Mouse (Mus musculus): ENCODE measurements at regions not wholly inside any gene's neighbourhood (a gene's known extent, or its start where the extent isn't known, plus 50 kb on each side); places are given as distances from the start of the nearest gene placed in this dataset.
A peak's percentile ranks its signal among the peaks of the same experiment; 100 is the strongest.

DNA sequence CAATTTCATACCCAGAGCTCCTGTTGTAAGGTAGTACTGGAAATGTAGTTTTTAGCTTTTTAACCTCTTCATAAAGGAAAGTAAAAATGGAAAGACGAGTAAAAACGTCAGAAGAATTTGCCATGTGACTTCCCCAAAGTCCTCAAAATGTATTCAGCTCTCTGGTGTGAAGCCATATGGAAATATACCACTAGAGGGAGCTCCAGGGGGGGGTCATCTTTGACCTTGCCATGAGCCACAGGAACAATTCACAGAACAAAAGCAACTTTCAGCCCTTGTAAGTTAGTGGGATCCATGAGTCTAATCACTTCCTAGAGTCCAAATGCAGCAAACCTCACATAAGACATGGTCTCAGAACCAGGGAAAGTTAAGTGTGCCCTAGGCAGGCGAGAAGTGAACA lies 354.1 kb upstream of the Jmjd1c start:
- no peaks in the 10 kb centered on the region for H3K36me3 ChIP-seq (ENCODE audit: control insufficient read depth, insufficient read depth, low read length)
- no peak overlapping the region for H3K9ac ChIP-seq (ENCODE audit: low read length)
- H3K4me2 ChIP-seq (ENCODE audit: low read depth, severe bottlenecking), result no peak overlapping the region
- no peaks in the 10 kb centered on the region for H3K4me1 ChIP-seq (ENCODE audit: control insufficient read depth, insufficient read depth, low read length)
- H3K27me3 ChIP-seq (ENCODE audit: control insufficient read depth, insufficient read depth, low read length), result no peaks in the 10 kb centered on the region
- WGBS, result 64% methylated on average over 3 of the region's 3 CpGs
- DNase-seq (ENCODE audit: low spot score) (peak; percentile 41), ATAC-seq (ENCODE audit: insufficient number of reproducible peaks, low FRiP score, low TSS enrichment, low read depth) (no peak)
- H3K4me3 ChIP-seq (ENCODE audit: low read depth, low read length), result no peak overlapping the region
- H3K27ac ChIP-seq (replicated peaks; ENCODE audit: low read depth, low read length), result no peak overlapping the region
- no peaks in the 10 kb centered on the region for H3K9me3 ChIP-seq (ENCODE audit: control insufficient read depth, low read length)

DNA sequence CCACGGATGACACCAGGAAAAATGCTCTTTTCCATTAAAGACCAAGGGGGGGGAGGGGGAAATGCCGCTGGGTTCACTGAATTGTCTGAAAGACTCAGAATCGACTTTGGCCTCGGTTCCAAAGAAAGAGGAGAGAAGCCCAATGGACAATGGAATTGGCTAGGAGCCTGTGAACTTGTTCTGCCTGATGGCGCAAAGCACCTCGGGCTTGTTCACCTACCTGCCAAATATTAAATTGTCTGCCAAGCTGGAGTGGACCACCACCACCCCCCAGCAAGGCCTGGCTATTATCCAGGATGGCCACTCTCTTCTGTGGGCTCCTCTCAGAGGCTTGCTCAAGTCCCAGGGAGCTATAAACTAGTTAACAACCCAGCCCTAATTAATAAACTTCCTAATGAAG lies 352.7 kb upstream of the Jmjd1c start:
- ATAC-seq (ENCODE audit: insufficient number of reproducible peaks, low FRiP score, low TSS enrichment, low read depth), result no peak

DNA sequence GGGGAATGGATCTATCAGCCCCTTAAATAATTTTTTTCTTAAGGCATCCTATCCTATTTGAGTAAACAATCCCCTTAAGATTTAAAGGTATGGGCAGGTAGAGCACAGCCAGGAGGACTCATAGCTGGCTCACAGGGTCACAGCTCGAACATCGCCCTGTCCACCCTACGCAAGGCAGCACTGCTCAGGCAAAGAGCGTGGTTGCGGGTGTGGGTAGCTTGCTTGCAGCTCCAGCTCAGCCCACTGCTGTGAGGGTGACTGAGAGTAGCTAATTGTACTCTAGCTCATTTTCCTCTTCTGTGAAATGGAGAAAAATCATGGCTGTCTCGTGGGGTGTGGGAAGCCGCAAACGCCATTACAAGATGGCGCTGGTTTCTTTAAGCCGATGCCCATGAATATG lies 350.1 kb upstream of the Jmjd1c start:
- Histone ChIP-seq H3K9me3 (ENCODE audit: control insufficient read depth, low read length) (no peaks in the 10 kb centered on the region), H3K4me1 (ENCODE audit: control insufficient read depth, insufficient read depth, low read length) (no peaks in the 10 kb centered on the region), H3K4me2 (ENCODE audit: low read depth, severe bottlenecking) (no peak overlapping the region), H3K27me3 (ENCODE audit: control insufficient read depth, insufficient read depth, low read length) (no peaks in the 10 kb centered on the region), H3K9ac (ENCODE audit: low read length) (no peak overlapping the region), H3K4me3 (ENCODE audit: low read depth, low read length) (no peak overlapping the region), H3K27ac (replicated peaks; ENCODE audit: low read depth, low read length) (no peak overlapping the region), H3K36me3 (ENCODE audit: control insufficient read depth, insufficient read depth, low read length) (no peaks in the 10 kb centered on the region)
- DNase-seq (ENCODE audit: low spot score) (no peak), ATAC-seq (ENCODE audit: insufficient number of reproducible peaks, low FRiP score, low TSS enrichment, low read depth) (no peak)
- 97% methylated on average over 10 of the region's 10 CpGs for WGBS

More for the DNA sequence above, 352.7 kb upstream of the Jmjd1c start:
- H3K27me3 ChIP-seq (ENCODE audit: control insufficient read depth, insufficient read depth, low read length), result no peaks in the 10 kb centered on the region
- H3K4me2 ChIP-seq (ENCODE audit: low read depth, severe bottlenecking), result no peak overlapping the region
- no peak overlapping the region for H3K9ac ChIP-seq (ENCODE audit: low read length)
- no peaks in the 10 kb centered on the region for H3K9me3 ChIP-seq (ENCODE audit: control insufficient read depth, low read length)
- no peak overlapping the region for H3K27ac ChIP-seq (replicated peaks; ENCODE audit: low read depth, low read length)
- no peak overlapping the region for H3K4me3 ChIP-seq (ENCODE audit: low read depth, low read length)
- 85% methylated on average over 6 of the region's 6 CpGs for WGBS
- H3K36me3 ChIP-seq (ENCODE audit: control insufficient read depth, insufficient read depth, low read length), result no peaks in the 10 kb centered on the region
- no peaks in the 10 kb centered on the region for H3K4me1 ChIP-seq (ENCODE audit: control insufficient read depth, insufficient read depth, low read length)
- DNase-seq (ENCODE audit: low spot score), result no peak

DNA sequence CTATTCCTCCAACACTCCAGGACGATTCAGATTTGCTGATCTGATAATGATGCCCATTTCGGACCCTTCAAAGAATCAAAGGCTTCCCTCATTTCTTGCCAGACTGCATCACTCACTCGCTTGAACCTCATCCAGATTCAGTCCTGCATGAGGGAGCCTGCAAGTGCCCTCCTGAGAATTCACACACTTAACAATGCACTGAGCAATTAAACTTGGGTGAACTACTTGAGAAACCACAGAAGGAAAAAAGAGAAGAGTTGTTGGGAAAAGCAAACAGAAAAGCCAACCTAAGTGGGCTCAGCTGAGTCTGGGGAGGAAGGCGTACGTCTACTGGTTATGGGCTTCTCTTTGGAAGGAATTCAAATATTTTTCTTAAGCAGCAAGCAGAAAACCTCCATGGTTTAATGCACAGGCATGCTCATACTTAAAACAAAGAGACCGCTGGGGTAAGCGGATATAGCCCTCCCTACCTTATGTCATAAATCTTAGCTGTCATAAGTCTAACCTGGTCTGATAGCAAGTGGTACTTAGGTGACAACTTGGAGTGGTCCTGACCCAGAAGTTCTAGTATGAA lies 343.6 kb upstream of the Jmjd1c start:
- Histone ChIP-seq H3K27ac (replicated peaks; ENCODE audit: low read depth, low read length) (no peak overlapping the region), H3K4me3 (ENCODE audit: low read depth, low read length) (no peak overlapping the region), H3K4me2 (ENCODE audit: low read depth, severe bottlenecking) (no peak overlapping the region), H3K36me3 (ENCODE audit: control insufficient read depth, insufficient read depth, low read length) (no peaks in the 10 kb centered on the region), H3K27me3 (ENCODE audit: control insufficient read depth, insufficient read depth, low read length) (no peaks in the 10 kb centered on the region), H3K9ac (ENCODE audit: low read length) (no peak overlapping the region), H3K9me3 (ENCODE audit: control insufficient read depth, low read length) (no peaks in the 10 kb centered on the region), H3K4me1 (ENCODE audit: control insufficient read depth, insufficient read depth, low read length) (no peaks in the 10 kb centered on the region)
- 92% methylated on average over 7 of the region's 7 CpGs for WGBS
- DNase-seq (ENCODE audit: low spot score) (no peak), ATAC-seq (ENCODE audit: insufficient number of reproducible peaks, low FRiP score, low TSS enrichment, low read depth) (no peak)

- Histone ChIP-seq H3K36me3 (ENCODE audit: control insufficient read depth, insufficient read depth, low read length) (no peaks in the 10 kb centered on the region), H3K4me1 (ENCODE audit: control insufficient read depth, insufficient read depth, low read length) (no peaks in the 10 kb centered on the region), H3K9me3 (ENCODE audit: control insufficient read depth, low read length) (no peaks in the 10 kb centered on the region), H3K9ac (ENCODE audit: low read length) (no peak overlapping the region), H3K27me3 (ENCODE audit: control insufficient read depth, insufficient read depth, low read length) (no peaks in the 10 kb centered on the region), H3K4me2 (ENCODE audit: low read depth, severe bottlenecking) (no peak overlapping the region), H3K27ac (replicated peaks; ENCODE audit: low read depth, low read length) (no peak overlapping the region), H3K4me3 (ENCODE audit: low read depth, low read length) (no peak overlapping the region)
- DNase-seq (ENCODE audit: low spot score) (no peak), ATAC-seq (ENCODE audit: insufficient number of reproducible peaks, low FRiP score, low TSS enrichment, low read depth) (no peak)
- WGBS, result 81% methylated on average over 4 of the region's 4 CpGs
These were observed 339.1 kb upstream of the Jmjd1c start for GRCm38 (mm10) chr10:66756866-66757265.

- Histone ChIP-seq H3K4me1 (ENCODE audit: control insufficient read depth, insufficient read depth, low read length) (no peaks in the 10 kb centered on the region), H3K4me3 (ENCODE audit: low read depth, low read length) (no peak overlapping the region), H3K9me3 (ENCODE audit: control insufficient read depth, low read length) (peaks cover 3% of the 10 kb centered on the region; the same call in 1 of the 2 replicates), H3K9ac (ENCODE audit: low read length) (no peak overlapping the region), H3K27me3 (ENCODE audit: control insufficient read depth, insufficient read depth, low read length) (no peaks in the 10 kb centered on the region), H3K27ac (replicated peaks; ENCODE audit: low read depth, low read length) (no peak overlapping the region), H3K36me3 (ENCODE audit: control insufficient read depth, insufficient read depth, low read length) (no peaks in the 10 kb centered on the region), H3K4me2 (ENCODE audit: low read depth, severe bottlenecking) (0 out of 2 replicates have a peak overlapping the region, but pooled peaks have one; percentile 5)
- WGBS, result 31% methylated on average over 21 of the region's 21 CpGs
- DNase-seq (ENCODE audit: low spot score) (peak; percentile 28), ATAC-seq (ENCODE audit: insufficient number of reproducible peaks, low FRiP score, low TSS enrichment, low read depth) (no peak)
These were observed 325.5 kb upstream of the Jmjd1c start for GRCm38 (mm10) chr10:66770161-66771030.

DNA sequence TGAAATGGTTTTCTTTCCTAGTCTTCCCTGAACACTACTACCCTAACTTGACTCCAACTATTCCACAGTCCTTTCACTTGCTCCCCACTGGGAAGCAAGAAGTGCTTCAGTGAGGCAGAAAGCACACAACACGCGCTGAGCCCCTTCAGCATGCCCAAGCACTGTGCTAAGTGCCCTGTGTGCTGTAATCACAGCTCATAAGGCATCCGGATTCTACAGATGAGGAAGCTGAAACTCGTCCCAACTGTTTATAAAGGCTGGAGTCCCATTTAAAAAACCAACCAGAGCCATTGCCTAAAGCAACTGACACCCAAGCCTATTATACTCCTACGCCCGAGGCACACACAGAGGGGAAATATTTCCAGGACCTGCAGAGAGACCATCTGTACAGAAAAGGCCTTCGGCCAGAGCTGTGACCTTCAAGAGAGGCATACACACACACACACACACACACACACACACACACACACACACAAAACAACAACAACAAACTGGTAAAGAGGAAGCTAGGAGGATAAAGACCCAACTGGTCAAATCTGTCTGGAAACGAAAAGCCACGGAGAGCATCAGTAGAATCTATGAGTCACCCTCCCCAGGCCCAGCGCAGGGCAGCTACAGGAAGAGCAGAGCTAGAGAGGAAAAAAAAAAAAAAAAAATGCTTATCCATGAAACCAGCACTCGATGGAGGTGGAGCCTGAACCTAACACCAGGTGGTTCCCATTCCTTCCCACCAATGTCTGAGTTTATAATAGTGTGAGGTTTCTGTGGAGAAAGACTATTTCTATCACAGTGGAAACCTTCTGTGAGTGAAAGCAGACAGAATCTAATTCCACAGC lies 315.4 kb upstream of the Jmjd1c start:
- Histone ChIP-seq H3K4me3 (ENCODE audit: low read depth, low read length) (no peak overlapping the region), H3K27ac (replicated peaks; ENCODE audit: low read depth, low read length) (no peak overlapping the region), H3K4me2 (ENCODE audit: low read depth, severe bottlenecking) (no peak overlapping the region), H3K9ac (ENCODE audit: low read length) (no peak overlapping the region), H3K4me1 (ENCODE audit: control insufficient read depth, insufficient read depth, low read length) (no peaks in the 10 kb centered on the region; the same call in 1 of the 2 replicates), H3K36me3 (ENCODE audit: control insufficient read depth, insufficient read depth, low read length) (no peaks in the 10 kb centered on the region), H3K27me3 (ENCODE audit: control insufficient read depth, insufficient read depth, low read length) (no peaks in the 10 kb centered on the region), H3K9me3 (ENCODE audit: control insufficient read depth, low read length) (no peaks in the 10 kb centered on the region)
- ATAC-seq (ENCODE audit: insufficient number of reproducible peaks, low FRiP score, low TSS enrichment, low read depth), result no peak
- WGBS, result 77% methylated on average over 11 of the region's 11 CpGs
- no peak for DNase-seq (ENCODE audit: low spot score)

DNA sequence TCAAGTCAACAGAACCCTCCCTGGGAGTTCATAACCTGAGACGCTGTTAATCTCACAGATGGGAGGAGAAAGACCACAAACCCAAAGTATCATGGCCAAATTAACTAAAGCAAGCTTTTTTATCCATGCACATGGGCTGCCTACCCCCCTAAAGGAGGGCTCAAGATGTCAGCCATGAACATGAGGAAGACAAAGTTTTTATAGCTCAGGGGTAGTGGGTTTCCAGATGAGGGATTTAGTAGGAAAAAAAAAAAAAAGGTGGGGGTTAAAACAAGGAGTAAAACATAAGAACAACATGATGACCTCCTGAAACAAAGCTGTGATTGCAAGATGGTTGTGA lies 314.8 kb upstream of the Jmjd1c start:
- no peaks in the 10 kb centered on the region; the same call in 1 of the 2 replicates for H3K4me1 ChIP-seq (ENCODE audit: control insufficient read depth, insufficient read depth, low read length)
- WGBS, result 72% methylated on average over 1 of the region's 1 CpGs
- H3K4me3 ChIP-seq (ENCODE audit: low read depth, low read length), result no peak overlapping the region
- no peaks in the 10 kb centered on the region for H3K36me3 ChIP-seq (ENCODE audit: control insufficient read depth, insufficient read depth, low read length)
- DNase-seq (ENCODE audit: low spot score) (no peak), ATAC-seq (ENCODE audit: insufficient number of reproducible peaks, low FRiP score, low TSS enrichment, low read depth) (no peak)
- H3K27ac ChIP-seq (replicated peaks; ENCODE audit: low read depth, low read length), result no peak overlapping the region
- no peaks in the 10 kb centered on the region for H3K27me3 ChIP-seq (ENCODE audit: control insufficient read depth, insufficient read depth, low read length)
- H3K9ac ChIP-seq (ENCODE audit: low read length), result no peak overlapping the region
- no peak overlapping the region for H3K4me2 ChIP-seq (ENCODE audit: low read depth, severe bottlenecking)
- no peaks in the 10 kb centered on the region for H3K9me3 ChIP-seq (ENCODE audit: control insufficient read depth, low read length)
